7 mouse cellular contexts compared by ENCODE assay signal in the genomic region with DNA sequence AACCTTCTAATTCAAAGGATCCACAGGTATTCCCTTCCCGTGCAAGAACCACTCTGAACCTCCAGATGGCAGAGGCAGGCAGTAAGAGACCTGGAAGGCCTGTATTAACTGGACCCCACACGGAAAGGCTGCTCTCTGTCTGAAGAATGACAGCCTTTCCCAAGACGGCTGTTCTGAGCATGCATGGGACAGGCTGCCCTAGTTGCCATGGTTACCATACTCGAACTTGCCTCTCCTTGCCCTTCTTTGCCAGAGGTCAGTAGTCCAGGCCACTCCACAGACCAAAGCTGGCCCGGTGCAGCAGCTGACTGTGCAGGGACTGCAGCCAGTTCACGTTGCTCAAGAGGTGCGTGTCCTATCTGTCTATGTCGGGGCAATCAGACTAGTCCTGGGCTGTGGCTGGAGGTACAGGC. TPM values are rescaled to one million over a fixed set of nuclear protein-coding genes. Genes with fewer than 3 reads are reported as not detected.
DNase-seq lines count a peak whose midpoint lies in the region; ATAC-seq and TF ChIP-seq lines count a peak whose summit lies in the region.

No protein-coding gene starts in this region.

- H3K4me2 ChIP-seq in hindbrain, embryonic 11.5 days (replicated peaks; ENCODE audit: low read depth, low read length): no peak overlapping the region
- no peak overlapping the region for H3K4me2 ChIP-seq in liver, embryonic 14.5 days (ENCODE audit: low read depth)
- no peak overlapping the region for H3K4me2 ChIP-seq in stomach, postnatal 0 days (replicated peaks; ENCODE audit: low read depth)

- peak; percentile 78 for DNase-seq in R1 (ENCODE audit: low read depth, low spot score)
- peak; percentile 49 for DNase-seq in hindbrain, embryonic 11.5 days (ENCODE audit: low spot score)
- no peak for DNase-seq in liver, embryonic 14.5 days (ENCODE audit: low read depth in 3 of 3, low spot score in 3 of 3)
- no peak for DNase-seq in stomach, postnatal 0 days (ENCODE audit: low spot score)
- DNase-seq in cerebellum, postnatal 4 days (ENCODE audit: low spot score in 2 of 2): no peak
- DNase-seq in cerebellum, adult 11-12 months: no peak

- no peak overlapping the region for H3K9ac ChIP-seq in hindbrain, embryonic 11.5 days (ENCODE audit: low read depth, low read length)
- no peak overlapping the region for H3K9ac ChIP-seq in liver, embryonic 14.5 days (replicated peaks)
- H3K9ac ChIP-seq in stomach, postnatal 0 days (ENCODE audit: low read length): no peak overlapping the region

- no peaks in the 10 kb centered on the region for H3K9me3 ChIP-seq in E14TG2a.4 (ENCODE audit: low read length)
- H3K9me3 ChIP-seq in hindbrain, embryonic 11.5 days (ENCODE audit: control insufficient read depth, low read length): no peaks in the 10 kb centered on the region
- no peaks in the 10 kb centered on the region for H3K9me3 ChIP-seq in liver, embryonic 14.5 days (ENCODE audit: control insufficient read depth, low read length)
- no peaks in the 10 kb centered on the region for H3K9me3 ChIP-seq in stomach, postnatal 0 days (ENCODE audit: control insufficient read depth, low read length)

- peaks cover 37% of the 10 kb centered on the region for H3K4me1 ChIP-seq in E14TG2a.4 (replicated peaks; ENCODE audit: low read depth, low read length)
- peaks cover 3% of the 10 kb centered on the region; the same call in 1 of the 2 replicates for H3K4me1 ChIP-seq in hindbrain, embryonic 11.5 days (replicated peaks; ENCODE audit: control insufficient read depth, insufficient read depth, low read length)
- H3K4me1 ChIP-seq in liver, embryonic 14.5 days (replicated peaks; ENCODE audit: control insufficient read depth in 2 of 2, insufficient read depth in 2 of 2, low read length in 1 of 2): no peaks in the 10 kb centered on the region
- H3K4me1 ChIP-seq in stomach, postnatal 0 days (replicated peaks; ENCODE audit: control insufficient read depth, insufficient read depth): no peaks in the 10 kb centered on the region

- no peak overlapping the region for H3K27ac ChIP-seq in hindbrain, embryonic 11.5 days (ENCODE audit: low read depth, low read length)
- H3K27ac ChIP-seq in liver, embryonic 14.5 days: no peak overlapping the region
- no peak overlapping the region for H3K27ac ChIP-seq in stomach, postnatal 0 days (replicated peaks)

- peak overlapping the region; percentile 77 for H3K4me3 ChIP-seq in E14TG2a.4 (replicated peaks; ENCODE audit: low read length)
- H3K4me3 ChIP-seq in hindbrain, embryonic 11.5 days (ENCODE audit: low read depth, low read length): no peak overlapping the region
- no peak overlapping the region for H3K4me3 ChIP-seq in liver, embryonic 14.5 days (ENCODE audit: insufficient read depth in 1 of 2, low read depth in 2 of 2, low read length in 2 of 2)
- H3K4me3 ChIP-seq in stomach, postnatal 0 days (ENCODE audit: low read depth, low read length): no peak overlapping the region

- no peak for TF ChIP-seq EP300 in liver, embryonic 14.5 days (IDR thresholded peaks at IDR 0.05; ENCODE audit: low read depth)
- TF ChIP-seq EP300 in stomach, postnatal 0 days (optimal IDR thresholded peaks at IDR 0.05): no peak

- no peak for TF ChIP-seq CTCF in E14TG2a.4 (conservative IDR thresholded peaks at IDR 0.05; ENCODE audit: low read length)
- 0 out of 2 replicates have a peak, but pooled peaks have one; percentile 20 for TF ChIP-seq CTCF in liver, embryonic 14.5 days (IDR thresholded peaks at IDR 0.05; ENCODE audit: low read depth)
- peak; percentile 56 for TF ChIP-seq CTCF in stomach, postnatal 0 days (IDR thresholded peaks at IDR 0.05; ENCODE audit: low read depth)

- no peaks in the 10 kb centered on the region for H3K27me3 ChIP-seq in E14TG2a.4 (ENCODE audit: insufficient read depth, low read length)
- H3K27me3 ChIP-seq in hindbrain, embryonic 11.5 days (ENCODE audit: control insufficient read depth, insufficient read depth, low read length): no peaks in the 10 kb centered on the region
- H3K27me3 ChIP-seq in liver, embryonic 14.5 days (ENCODE audit: control insufficient read depth, insufficient read depth, low read length): no peaks in the 10 kb centered on the region
- H3K27me3 ChIP-seq in stomach, postnatal 0 days (ENCODE audit: control insufficient read depth, insufficient read depth, low read length): no peaks in the 10 kb centered on the region

- peak; percentile 70; the same call in 1 of the 2 replicates for ATAC-seq in hindbrain, embryonic 11.5 days (ENCODE audit: low FRiP score)
- peak; percentile 45; the same call in 1 of the 2 replicates for ATAC-seq in liver, embryonic 14.5 days (ENCODE audit: insufficient read depth)
- ATAC-seq in stomach, postnatal 0 days (ENCODE audit: low FRiP score, low TSS enrichment): 0 out of 2 replicates have a peak, but pooled peaks have one; percentile 18

- 19% methylated on average over 8 of the region's 8 CpGs for WGBS in hindbrain, embryonic 11.5 days
- WGBS in liver, embryonic 14.5 days (ENCODE audit: insufficient replicate concordance): 67% methylated on average over 8 of the region's 8 CpGs
- 38% methylated on average over 8 of the region's 8 CpGs for WGBS in stomach, postnatal 0 days

- peaks cover 85% of the 10 kb centered on the region for H3K36me3 ChIP-seq in E14TG2a.4 (ENCODE audit: insufficient read depth, low read length)
- H3K36me3 ChIP-seq in hindbrain, embryonic 11.5 days (ENCODE audit: control insufficient read depth, insufficient read depth, low read length): 0 out of 2 replicates have a peak, but pooled peaks cover 5% of the 10 kb centered on the region
- no peaks in the 10 kb centered on the region; the same call in 1 of the 2 replicates for H3K36me3 ChIP-seq in liver, embryonic 14.5 days (replicated peaks; ENCODE audit: control insufficient read depth, insufficient read depth, low read depth)
- H3K36me3 ChIP-seq in stomach, postnatal 0 days (ENCODE audit: control insufficient read depth, insufficient read depth, low read length): peaks cover 21% of the 10 kb centered on the region; the same call in 1 of the 2 replicates

RNA-seq across cellular contexts. Expression of gene Rfx1, which starts 17.2 kb away (rescaled TPM):
- 5.5 and 8.8 TPM in 2 replicates for polyA plus RNA-seq in hindbrain, embryonic 11.5 days (2014; fragmentation: Nextera tagmentation; extraction: Ambion mirVana)
- 4.6 and 5.0 TPM in 2 replicates for polyA plus RNA-seq in liver, embryonic 14.5 days (2012; rRNA removed)
- 1.5 and 2.6 TPM in 2 replicates for polyA plus RNA-seq in liver, embryonic 14.5 days (2014; fragmentation: Nextera tagmentation; extraction: Ambion mirVana)
- 2.7 and 3.0 TPM in 2 replicates for polyA plus RNA-seq in stomach, postnatal 0 days (2015; fragmentation: Nextera tagmentation; extraction: Ambion mirVana)

RNA-seq across cellular contexts. Expression of gene Gm10643, which starts 18.9 kb away (rescaled TPM):
- polyA plus RNA-seq in hindbrain, embryonic 11.5 days (2014; fragmentation: Nextera tagmentation; extraction: Ambion mirVana): 2.0 and 2.2 TPM in 2 replicates
- polyA plus RNA-seq in liver, embryonic 14.5 days (2012; rRNA removed): 0.08 and 0.22 TPM in 2 replicates
- 0.16 TPM in 1 of 2 replicates, not detected in the other for polyA plus RNA-seq in liver, embryonic 14.5 days (2014; fragmentation: Nextera tagmentation; extraction: Ambion mirVana)
- polyA plus RNA-seq in stomach, postnatal 0 days (2015; fragmentation: Nextera tagmentation; extraction: Ambion mirVana): 0.96 and 1.2 TPM in 2 replicates

RNA-seq across cellular contexts. Expression of gene Dcaf15, which starts 20.7 kb away (rescaled TPM):
- 12.5 and 12.8 TPM in 2 replicates for polyA plus RNA-seq in hindbrain, embryonic 11.5 days (2014; fragmentation: Nextera tagmentation; extraction: Ambion mirVana)
- polyA plus RNA-seq in liver, embryonic 14.5 days (2012; rRNA removed): 16.8 and 17.1 TPM in 2 replicates
- 2.5 and 3.2 TPM in 2 replicates for polyA plus RNA-seq in liver, embryonic 14.5 days (2014; fragmentation: Nextera tagmentation; extraction: Ambion mirVana)
- 4.1 and 4.4 TPM in 2 replicates for polyA plus RNA-seq in stomach, postnatal 0 days (2015; fragmentation: Nextera tagmentation; extraction: Ambion mirVana)

RNA-seq across cellular contexts. Expression of gene Rln3, which starts 39.0 kb away (rescaled TPM):
- polyA plus RNA-seq in hindbrain, embryonic 11.5 days (2014; fragmentation: Nextera tagmentation; extraction: Ambion mirVana): 0.48 TPM in 1 of 2 replicates, not detected in the other
- polyA plus RNA-seq in liver, embryonic 14.5 days (2012; rRNA removed): not detected in 2 replicates
- not detected in 2 replicates for polyA plus RNA-seq in liver, embryonic 14.5 days (2014; fragmentation: Nextera tagmentation; extraction: Ambion mirVana)
- polyA plus RNA-seq in stomach, postnatal 0 days (2015; fragmentation: Nextera tagmentation; extraction: Ambion mirVana): 0.17 TPM in 1 of 2 replicates, not detected in the other

RNA-seq across cellular contexts. Expression of gene Il27ra, which starts 41.4 kb away (rescaled TPM):
- not detected in 2 replicates for polyA plus RNA-seq in hindbrain, embryonic 11.5 days (2014; fragmentation: Nextera tagmentation; extraction: Ambion mirVana)
- 0.56 and 0.70 TPM in 2 replicates for polyA plus RNA-seq in liver, embryonic 14.5 days (2012; rRNA removed)
- polyA plus RNA-seq in liver, embryonic 14.5 days (2014; fragmentation: Nextera tagmentation; extraction: Ambion mirVana): 0.32 and 0.45 TPM in 2 replicates
- polyA plus RNA-seq in stomach, postnatal 0 days (2015; fragmentation: Nextera tagmentation; extraction: Ambion mirVana): 0.40 and 0.44 TPM in 2 replicates

Comparison
In these comparisons a context has a peak if more than half of its experiments do, and no peak if none do; other contexts are left out.
1. DNase-seq: peak in R1 (single experiment) and hindbrain, embryonic 11.5 days (single experiment); none in liver, embryonic 14.5 days (0 of 3), stomach, postnatal 0 days (single experiment), cerebellum, postnatal 4 days (0 of 2) and cerebellum, adult 11-12 months (single experiment).
2. ATAC-seq: peak in every context shown above with its lines; median percentile 70 in hindbrain, embryonic 11.5 days; 45 in liver, embryonic 14.5 days; 18 in stomach, postnatal 0 days.